Mouse (Mus musculus) CD8-positive naive resting alpha-beta T cell, adult 57 days (primary cell): Measurements from ENCODE around the gene Sap25. TPM values are rescaled to one million over a fixed set of nuclear protein-coding genes. Genes with fewer than 3 reads are reported as not detected.

Source experiments
- total RNA-seq: library from RNA; stranded (reverse); gene quantifications from one replicate; pipeline ENCODE4 v1.2.4, GENCODE M21; 2023

Sap25 gene
- total RNA-seq: 81.9 TPM

DNA sequence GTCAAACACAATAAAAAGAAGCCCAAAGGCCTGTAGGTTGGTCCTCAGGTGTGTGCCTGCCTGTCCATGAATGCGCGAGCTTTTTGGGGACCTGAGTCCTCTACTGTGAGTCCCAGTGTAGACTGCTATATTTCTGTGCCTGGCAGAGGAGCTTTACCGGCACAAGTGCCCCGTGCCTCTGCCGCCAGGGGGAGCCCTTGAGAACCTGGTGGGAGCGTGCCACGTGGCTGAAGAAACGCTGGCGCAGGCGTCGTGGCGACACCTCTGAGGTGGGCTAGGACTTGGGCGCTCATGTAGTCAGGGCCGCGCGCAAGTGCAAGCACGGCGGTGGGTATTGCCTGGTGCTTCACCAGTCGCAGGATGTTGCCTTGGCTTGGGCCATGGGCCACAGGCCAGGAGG lies at the start of gene Sap25:
Sap25 (plus strand) TSS at position 281 of the 400 bp plus-strand sequence.

DNA sequence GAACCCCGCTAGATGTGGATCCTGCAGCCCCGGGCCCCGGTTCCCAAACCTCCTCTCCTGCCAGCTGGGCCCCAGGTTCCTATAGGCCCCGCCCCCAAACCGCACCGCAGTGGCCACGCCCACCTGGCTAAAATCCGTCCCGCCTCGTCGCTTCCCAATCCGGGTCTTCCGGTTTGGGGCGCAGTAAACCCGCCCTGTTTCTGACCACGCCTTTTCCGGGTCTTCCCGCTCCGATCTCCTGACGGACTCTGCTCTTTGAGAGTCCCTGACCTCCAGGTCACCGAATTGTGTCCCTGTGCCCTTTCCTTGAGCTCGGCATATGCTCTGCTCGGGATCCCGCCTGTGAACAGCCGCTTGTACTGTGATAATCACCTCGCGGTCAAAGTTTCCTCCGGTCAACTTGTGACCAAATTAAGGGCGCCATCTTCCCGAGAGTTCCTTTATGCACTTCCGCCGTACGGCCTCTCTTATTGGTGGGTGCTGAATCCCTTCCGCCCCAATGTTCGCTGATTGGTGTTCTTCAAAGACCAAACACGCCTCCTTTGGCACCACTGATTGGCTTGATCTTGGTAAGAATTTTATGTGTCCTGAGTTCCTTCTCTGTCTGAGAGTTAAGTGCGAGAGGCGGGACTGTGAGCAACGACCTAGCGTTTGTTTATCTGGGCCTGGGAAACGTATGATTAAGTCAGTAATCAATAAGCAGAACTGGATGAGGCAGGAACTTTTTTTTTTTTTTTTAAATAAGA lies 40.3 kb upstream of the Sap25 start, which contains the start of gene Mospd3:
Mospd3 (minus strand) TSS at position 440 of the 746 bp plus-strand sequence.

DNA sequence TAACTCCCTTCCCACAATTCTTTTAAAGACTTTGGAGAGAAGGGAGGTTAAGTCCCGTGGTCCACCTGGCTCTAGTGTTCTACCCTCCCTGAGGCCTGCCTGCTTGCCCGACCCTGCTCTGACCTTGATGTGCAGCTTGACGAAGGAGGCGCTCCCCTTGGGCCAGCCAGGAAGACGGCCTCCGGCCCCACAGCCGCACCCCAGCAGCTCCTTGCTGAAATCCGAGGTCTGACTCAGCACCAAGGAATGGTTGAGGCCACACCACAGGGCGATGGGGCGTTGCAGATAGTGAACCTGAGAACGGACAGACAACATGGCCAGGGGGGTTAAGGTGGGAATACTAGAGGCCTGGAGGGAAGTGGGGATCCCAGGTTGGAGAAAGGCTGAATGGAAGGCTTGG lies 27.6 kb upstream of the Sap25 start, which contains the start of gene Pcolce:
Pcolce (minus strand) TSS at position 235 of the 400 bp plus-strand sequence.

DNA sequence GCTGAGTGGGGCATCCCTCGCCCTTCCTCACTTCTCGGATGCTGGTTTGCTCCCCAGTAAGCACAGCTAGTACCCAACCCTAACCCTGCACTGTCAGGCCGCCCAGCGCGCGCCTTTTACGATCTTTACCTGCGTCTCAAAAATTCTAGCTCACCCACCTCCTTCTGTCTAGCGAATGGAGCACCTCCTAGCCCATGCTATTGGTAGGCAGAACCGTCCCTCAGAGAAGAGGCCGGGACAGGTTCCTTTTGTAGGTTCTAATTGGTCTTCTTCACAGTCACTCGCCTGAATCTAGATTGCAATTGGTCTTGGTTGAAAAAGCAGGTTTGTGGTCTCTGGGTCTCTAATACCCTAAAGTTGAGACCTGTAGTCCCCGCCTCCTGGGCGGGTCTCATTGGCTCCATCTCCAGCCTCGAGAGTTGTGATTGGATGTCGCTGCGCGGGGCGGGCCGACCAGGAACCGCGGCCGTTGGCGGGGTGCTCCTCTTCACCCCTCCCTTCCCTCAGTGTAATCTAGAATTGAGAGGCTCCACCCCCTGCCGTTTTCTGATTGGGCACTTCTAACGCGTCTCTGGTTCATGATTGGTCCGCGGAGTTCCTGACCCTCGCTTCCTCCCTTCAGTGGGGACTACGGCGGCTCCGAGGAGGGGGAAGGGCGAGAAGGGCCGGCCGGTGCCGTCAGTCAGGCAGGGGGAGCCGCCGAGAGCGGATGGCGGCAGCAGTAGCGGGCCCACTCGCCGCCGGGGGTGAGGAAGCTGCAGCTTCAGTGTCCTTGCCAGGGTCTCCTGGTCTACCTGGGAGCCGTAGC lies 12.4 kb upstream of the Sap25 start, which contains the start of the genes Fbxo24, Lrch4 and Gm20605:
Fbxo24 (minus strand) TSS at position 505 of the 808 bp plus-strand sequence.
Lrch4 (plus strand) TSS at position 624 of the 808 bp plus-strand sequence.
Gm20605 (plus strand) TSS at position 678 of the 808 bp plus-strand sequence.

DNA sequence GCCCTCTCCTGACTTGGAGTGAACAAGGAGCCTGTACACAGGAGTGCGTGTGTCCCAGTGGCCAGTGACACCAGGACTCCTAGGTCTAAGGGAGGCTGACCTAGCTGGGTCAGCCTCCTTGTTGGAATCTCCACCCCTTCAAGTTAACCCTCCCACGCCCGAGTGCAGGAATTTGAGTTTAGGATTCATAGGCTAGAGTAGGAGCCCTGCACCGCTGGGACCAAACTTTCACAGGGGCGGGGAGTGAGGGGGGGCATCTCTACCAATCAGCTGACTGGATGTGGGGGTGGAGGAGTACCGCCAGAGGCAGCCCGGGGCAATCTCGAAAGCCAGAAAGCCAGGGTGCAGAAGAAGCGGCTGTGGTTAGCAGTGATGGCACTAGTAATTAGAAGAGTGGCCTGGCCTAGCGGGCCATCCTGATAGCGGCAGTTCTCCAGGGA lies 4.5 kb downstream of the Sap25 start, which contains the start of gene Irs3:
Irs3 (minus strand) TSS at position 63 of the 440 bp plus-strand sequence.

DNA sequence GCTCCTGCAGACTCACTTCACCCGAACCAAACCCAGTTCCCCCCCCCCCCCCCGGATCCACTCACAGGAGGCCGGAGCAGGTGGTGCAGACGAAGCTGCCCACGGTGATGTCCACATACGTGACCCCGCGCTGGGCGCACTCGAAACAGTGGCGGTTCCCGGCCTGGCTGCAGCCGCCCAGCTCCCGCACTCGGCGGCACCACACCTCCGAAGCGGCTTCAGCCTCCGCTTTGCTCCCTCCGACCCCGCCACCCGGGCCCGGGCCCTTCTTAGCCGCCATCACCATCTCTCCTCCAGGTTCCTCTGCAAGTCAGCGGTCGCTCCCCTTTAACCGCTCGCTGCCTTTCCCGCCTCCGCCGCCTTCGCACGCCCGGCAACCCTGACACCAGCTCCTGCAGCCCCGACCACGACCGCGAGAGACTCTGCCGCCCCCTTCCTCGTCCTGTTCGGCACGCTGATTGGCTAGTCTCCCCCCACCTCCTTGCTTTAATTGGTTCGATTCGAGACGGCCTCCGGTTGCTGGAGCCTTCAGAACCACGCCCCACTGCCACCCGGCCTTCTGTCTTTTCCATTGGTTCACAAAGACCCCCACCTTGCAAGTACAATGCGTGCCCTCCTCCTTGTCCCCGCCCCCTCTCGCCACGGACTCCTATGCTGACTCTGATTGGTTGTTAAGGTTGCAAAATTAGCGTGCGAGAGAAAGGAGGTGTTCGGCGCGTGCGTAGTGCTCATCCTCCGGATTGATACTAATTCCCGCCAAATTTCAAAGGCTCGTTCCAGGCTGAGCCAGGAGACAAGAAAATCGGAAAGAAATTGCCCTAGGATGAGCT lies 43.4 kb downstream of the Sap25 start, which contains the start of gene Agfg2:
Agfg2 (minus strand) TSS at position 433 of the 830 bp plus-strand sequence.

Other genes with a start within 250 kb of the Sap25 start
- 0.03 TPM for gene Zan, start 164.3 kb upstream of the Sap25 start, total RNA-seq
- gene Pop7, start 138.8 kb upstream of the Sap25 start, total RNA-seq: 30.3 TPM
- gene Gigyf1, start 122.8 kb upstream of the Sap25 start, total RNA-seq: 92.9 TPM
- gene Epo, start 108.1 kb upstream of the Sap25 start, total RNA-seq: not detected
- 300 TPM for gene Gnb2, start 107.8 kb upstream of the Sap25 start, total RNA-seq
- not detected for gene Actl6b, start 87.8 kb upstream of the Sap25 start, total RNA-seq
- not detected for gene Tfr2, start 71.5 kb upstream of the Sap25 start, total RNA-seq
- gene Mospd3, start 40.3 kb upstream of the Sap25 start, total RNA-seq: 24.1 TPM
- 1.2 TPM for gene Pcolce, start 27.6 kb upstream of the Sap25 start, total RNA-seq
- 0.34 TPM for gene Fbxo24, start 12.3 kb upstream of the Sap25 start, total RNA-seq
- 171 TPM for gene Lrch4, start 12.2 kb upstream of the Sap25 start, total RNA-seq
- 44.2 TPM for gene Gm20605, start 12.2 kb upstream of the Sap25 start, total RNA-seq
- gene Irs3, start 4.4 kb downstream of the Sap25 start, total RNA-seq: not detected
- 22.2 TPM for gene Agfg2, start 43.4 kb downstream of the Sap25 start, total RNA-seq
- gene Nyap1, start 100.3 kb downstream of the Sap25 start, total RNA-seq: 1.3 TPM
- gene Tsc22d4, start 104.4 kb downstream of the Sap25 start, total RNA-seq: 190 TPM
- gene Ppp1r35, start 137.5 kb downstream of the Sap25 start, total RNA-seq: 22.6 TPM
- gene Mepce, start 146.3 kb downstream of the Sap25 start, total RNA-seq: 196 TPM
- gene Zcwpw1, start 146.5 kb downstream of the Sap25 start, total RNA-seq: 26.4 TPM
- 1.9 TPM for gene Pilra, start 194.9 kb downstream of the Sap25 start, total RNA-seq
- gene Pilrb1, start 216.8 kb downstream of the Sap25 start, total RNA-seq: 2.2 TPM
- 3.6 TPM for gene Pilrb2, start 230.5 kb downstream of the Sap25 start, total RNA-seq